In genomic region chr7:4337509-4337908, GRCm38 (mm10) we compare ENCODE assay signal across 47 mouse cellular contexts. TPM values are rescaled to one million over a fixed set of nuclear protein-coding genes. Genes with fewer than 3 reads are reported as not detected.
"Had no signal": no experiment of that assay in that cellular context is flagged by ENCODE, and none has a peak within 500 bp of the region (broad histone marks: within the 10 kb centered on the region; RNA-seq: fewer than 3 reads in every experiment).

Ncr1 (plus strand) TSS chr7:4337724.

- ATAC-seq: hindbrain, embryonic 16.5 days; hindbrain, postnatal 0 days; inflammation-experienced regulatory T-cells, adult 6 months; intestine, embryonic 15.5 days; intestine, embryonic 16.5 days; intestine, postnatal 0 days had no signal

- H3K4me2 ChIP-seq: heart, embryonic 11.5 days; heart, embryonic 12.5 days; heart, embryonic 13.5 days; heart, embryonic 15.5 days; hindbrain, embryonic 12.5 days; hindbrain, embryonic 13.5 days; hindbrain, embryonic 14.5 days; hindbrain, embryonic 15.5 days; intestine, embryonic 15.5 days; kidney, embryonic 15.5 days had no signal

- H3K4me3 ChIP-seq: heart, embryonic 10.5 days; heart, embryonic 12.5 days; heart, embryonic 13.5 days; heart, embryonic 15.5 days; hindbrain, embryonic 10.5 days; hindbrain, embryonic 12.5 days; hindbrain, embryonic 13.5 days; hindbrain, embryonic 15.5 days; intestine, embryonic 15.5 days; kidney, embryonic 15.5 days; layer of hippocampus, adult 2 months had no signal

- H3K27me3 ChIP-seq: heart, embryonic 12.5 days; heart, embryonic 13.5 days; heart, embryonic 15.5 days; hindbrain, embryonic 12.5 days; hindbrain, embryonic 13.5 days; hindbrain, embryonic 15.5 days; intestine, embryonic 15.5 days; kidney, embryonic 15.5 days had no signal

- H3K9me3 ChIP-seq: heart, embryonic 10.5 days; heart, embryonic 12.5 days; heart, embryonic 13.5 days; heart, embryonic 15.5 days; hindbrain, embryonic 12.5 days; hindbrain, embryonic 13.5 days; hindbrain, embryonic 15.5 days; intestine, embryonic 15.5 days; kidney, embryonic 15.5 days had no signal

- H3K4me1 ChIP-seq: heart, embryonic 10.5 days; heart, embryonic 12.5 days; heart, embryonic 13.5 days; heart, embryonic 15.5 days; hindbrain, embryonic 10.5 days; hindbrain, embryonic 12.5 days; hindbrain, embryonic 13.5 days; hindbrain, embryonic 15.5 days; intestine, embryonic 15.5 days; kidney, embryonic 15.5 days had no signal

- DNase-seq: heart, postnatal 10 days; heart, postnatal 14 days; heart, postnatal 36 days; heart, postnatal 4 days; kidney, adult 11 months; kidney, adult 18-20 months; kidney, adult 2 months; kidney, adult 8-10 months; kidney, adult 9 months; kidney, postnatal 10 days; kidney, postnatal 14 days; kidney, postnatal 25 days; kidney, postnatal 36 days; kidney, postnatal 4 days; layer of hippocampus, adult 9-11 months; layer of hippocampus, postnatal 36 days had no signal

- H3K36me3 ChIP-seq: heart, embryonic 10.5 days; heart, embryonic 12.5 days; heart, embryonic 13.5 days; heart, embryonic 15.5 days; hindbrain, embryonic 10.5 days; hindbrain, embryonic 12.5 days; hindbrain, embryonic 13.5 days; hindbrain, embryonic 15.5 days; intestine, embryonic 15.5 days; kidney, embryonic 15.5 days had no signal

- H3K27ac ChIP-seq: heart, embryonic 10.5 days; heart, embryonic 13.5 days; heart, embryonic 15.5 days; hindbrain, embryonic 10.5 days; hindbrain, embryonic 12.5 days; hindbrain, embryonic 13.5 days; hindbrain, embryonic 14.5 days; hindbrain, embryonic 15.5 days; hindbrain, postnatal 0 days; intestine, embryonic 15.5 days; kidney, embryonic 15.5 days; kidney, postnatal 0 days; layer of hippocampus, adult 2 months had no signal

- H3K9ac ChIP-seq: heart, embryonic 12.5 days; heart, embryonic 13.5 days; heart, embryonic 15.5 days; hindbrain, embryonic 12.5 days; hindbrain, embryonic 13.5 days; hindbrain, embryonic 14.5 days; hindbrain, embryonic 15.5 days; intestine, embryonic 15.5 days; kidney, embryonic 15.5 days had no signal

RNA-seq across cellular contexts. Expression of gene Ncr1, which starts in this region (rescaled TPM):
- total RNA-seq: heart, postnatal 10 days; heart, postnatal 14 days; heart, postnatal 25 days; heart, postnatal 36 days; heart, postnatal 4 days; hindbrain, postnatal 0 days; layer of hippocampus, adult 18-20 months; layer of hippocampus, adult 2 months; layer of hippocampus, adult 8-10 months; layer of hippocampus, postnatal 10 days; layer of hippocampus, postnatal 14 days; layer of hippocampus, postnatal 25 days; layer of hippocampus, postnatal 36 days had no signal
- polyA plus RNA-seq: heart, embryonic 10.5 days; heart, embryonic 11.5 days; heart, embryonic 12.5 days; heart, embryonic 14.5 days; heart, postnatal 0 days; hindbrain, embryonic 10.5 days; hindbrain, embryonic 11.5 days; hindbrain, embryonic 12.5 days; hindbrain, embryonic 13.5 days; hindbrain, embryonic 14.5 days; hindbrain, embryonic 15.5 days; hindbrain, embryonic 16.5 days; hindbrain, postnatal 0 days; intestine, embryonic 14.5 days; intestine, postnatal 0 days; kidney, embryonic 14.5 days; kidney, embryonic 15.5 days; kidney, embryonic 16.5 days had no signal
